Mouse (Mus musculus) spleen, embryonic (tissue): ENCODE data around the gene Otos.

ENCODE experiments used
- CTCF ChIA-PET: fragments of 350-600 bp; sonication (Branson Sonifier 250); formaldehyde crosslinking; loops from one replicate; lab custom pipeline; 2022; lab: Charles Lee

Otos gene

GRCm38 (mm10) chr1:92648673-92649072, at the start of gene Otos:
Gene Otos (minus strand): TSS chr1:92648841.
- CTCF ChIA-PET, result no interaction called here

GRCm38 (mm10) chr1:92696848-92697247, 48.2 kb upstream of the Otos start:
- CTCF ChIA-PET, result no interaction called here

- CTCF ChIA-PET, result interaction anchor here (0.7 kb wide), 1 partner anchor 37 kb away, joined by 7 read pairs; no protein-coding TSS in a partner anchor
These were observed 47.1 kb upstream of the Otos start for GRCm38 (mm10) chr1:92695751-92696150.

GRCm38 (mm10) chr1:92691166-92691844, 42.7 kb upstream of the Otos start:
- CTCF ChIA-PET, result no interaction called here

- CTCF ChIA-PET, result no interaction called here
These were observed 38.4 kb upstream of the Otos start for GRCm38 (mm10) chr1:92686994-92687393.

GRCm38 (mm10) chr1:92683151-92683550, 34.5 kb upstream of the Otos start:
- CTCF ChIA-PET, result interaction anchor here (0.7 kb wide), 1 partner anchor 25 kb away, joined by 5 read pairs; no protein-coding TSS in a partner anchor

GRCm38 (mm10) chr1:92680668-92681603, 32.3 kb upstream of the Otos start:
- CTCF ChIA-PET, result no interaction called here

GRCm38 (mm10) chr1:92678757-92679156, 30.1 kb upstream of the Otos start:
- CTCF ChIA-PET, result no interaction called here

- CTCF ChIA-PET, result no interaction called here
These were observed 28.0 kb upstream of the Otos start for GRCm38 (mm10) chr1:92676676-92676975.

GRCm38 (mm10) chr1:92675932-92676675, 27.5 kb upstream of the Otos start:
- CTCF ChIA-PET, result no interaction called here

GRCm38 (mm10) chr1:92673258-92673782, 24.7 kb upstream of the Otos start:
- CTCF ChIA-PET, result no interaction called here

GRCm38 (mm10) chr1:92671326-92671725, 22.7 kb upstream of the Otos start:
- CTCF ChIA-PET, result no interaction called here

GRCm38 (mm10) chr1:92669430-92669829, 20.8 kb upstream of the Otos start:
- CTCF ChIA-PET, result no interaction called here

GRCm38 (mm10) chr1:92667106-92667505, 18.5 kb upstream of the Otos start:
- CTCF ChIA-PET, result no interaction called here

- CTCF ChIA-PET, result no interaction called here
These were observed 10.8 kb upstream of the Otos start for GRCm38 (mm10) chr1:92659392-92659791.

- CTCF ChIA-PET, result no interaction called here
These were observed 8.6 kb upstream of the Otos start for GRCm38 (mm10) chr1:92657025-92657820.

- CTCF ChIA-PET, result no interaction called here
These were observed 6.0 kb upstream of the Otos start for GRCm38 (mm10) chr1:92654676-92655075.

GRCm38 (mm10) chr1:92653179-92653578, 4.5 kb upstream of the Otos start:
- CTCF ChIA-PET, result no interaction called here

- CTCF ChIA-PET, result no interaction called here
These were observed 2.8 kb upstream of the Otos start for GRCm38 (mm10) chr1:92651467-92651866.

- CTCF ChIA-PET, result no interaction called here
These were observed 444 bp downstream of the Otos start for GRCm38 (mm10) chr1:92648197-92648596.

GRCm38 (mm10) chr1:92647752-92648151, 889 bp downstream of the Otos start:
- CTCF ChIA-PET, result interaction anchor here (0.6 to 1.3 kb wide), 3 partner anchors 10 to 165 kb away, joined by 3 read pairs; no protein-coding TSS in a partner anchor
